Mouse (Mus musculus): ENCODE data around the gene Cog7.

GRCm38 (mm10) chr7:121906879-121907278 lies 74.6 kb downstream of the Cog7 start:
- TF ChIP-seq CTCF (IDR thresholded peaks at IDR 0.05; ENCODE audit: control insufficient read depth, insufficient read depth, insufficient read length): no peak
- no peak for TF ChIP-seq MYOD1 (IDR thresholded peaks at IDR 0.05; ENCODE audit: control insufficient read depth, insufficient read length, low read depth)
- no peak for TF ChIP-seq MAX (IDR thresholded peaks at IDR 0.05)

Measured in C2C12 (cell line).